Mouse (Mus musculus): ENCODE data around the gene Rinl.

DNA sequence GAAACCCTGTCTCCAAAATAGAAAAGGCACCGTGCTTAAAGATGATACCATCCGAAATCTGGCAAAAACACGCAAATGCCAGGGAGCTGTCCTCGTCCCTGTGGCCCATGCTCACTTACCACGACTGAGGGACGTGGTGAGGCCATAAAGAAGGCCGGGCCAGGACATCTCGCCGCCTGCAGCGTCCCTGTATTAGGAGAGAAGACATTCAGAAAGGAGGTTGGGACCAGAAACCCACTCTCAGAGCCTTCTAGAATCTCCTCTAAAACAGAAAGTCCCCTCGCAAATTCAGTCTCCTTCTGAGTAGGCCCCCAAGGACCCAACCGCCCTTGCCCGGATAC, 47.4 kb upstream of the Rinl start:
- TF ChIP-seq POLR2A (IDR thresholded peaks at IDR 0.05; ENCODE audit: insufficient read depth, low read depth, low read length) (no peak), CTCF (IDR thresholded peaks at IDR 0.05) (no peak)

All from heart, adult 2 months (tissue).